Mouse (Mus musculus) layer of hippocampus, adult 11-12 months (tissue): ENCODE measurements at regions not wholly inside any gene's neighbourhood (a gene's known extent, or its start where the extent isn't known, plus 50 kb on each side); places are given as distances from the start of the nearest gene placed in this dataset.
"Not testable (repeated sequence)": the region's sequence is repeated elsewhere in the genome, so short reads cannot be mapped to it uniquely, and the experiment has no call there.

Source experiments
- DNase-seq: peaks from one replicate; pipeline ENCODE4 v3.0.0; 2022; ENCODE audit warnings: low spot score

- DNase-seq = no peak
Observed at GRCm38 (mm10) chr8:126775334-126775733, 170.3 kb downstream of the Tomm20 start.

GRCm38 (mm10) chr8:126774816-126775215 lies 170.8 kb downstream of the Tomm20 start:
- DNase-seq = no peak

GRCm38 (mm10) chr8:126772748-126773147 lies 172.9 kb downstream of the Tomm20 start:
- DNase-seq = no peak

GRCm38 (mm10) chr8:126772194-126772593 lies 173.4 kb downstream of the Tomm20 start:
- no peak for DNase-seq

GRCm38 (mm10) chr8:126770374-126770773 lies 175.3 kb downstream of the Tomm20 start:
- DNase-seq = not testable (repeated sequence)

- no peak for DNase-seq
Observed at GRCm38 (mm10) chr8:126768142-126768541, 174.4 kb upstream of the Irf2bp2 start.

GRCm38 (mm10) chr8:126767341-126767740 lies 173.6 kb upstream of the Irf2bp2 start:
- DNase-seq = no peak

GRCm38 (mm10) chr8:126765693-126766238 lies 172.0 kb upstream of the Irf2bp2 start:
- DNase-seq = no peak

GRCm38 (mm10) chr8:126763600-126763999 lies 169.8 kb upstream of the Irf2bp2 start:
- DNase-seq = peak; percentile 60

- no peak for DNase-seq
Observed at GRCm38 (mm10) chr8:126759711-126760110, 165.9 kb upstream of the Irf2bp2 start.

GRCm38 (mm10) chr8:126758951-126759350 lies 165.2 kb upstream of the Irf2bp2 start:
- DNase-seq = no peak

GRCm38 (mm10) chr8:126757951-126758757 lies 164.4 kb upstream of the Irf2bp2 start:
- DNase-seq = peak; percentile 56

GRCm38 (mm10) chr8:126756300-126757097 lies 162.7 kb upstream of the Irf2bp2 start:
- DNase-seq = no peak

GRCm38 (mm10) chr8:126755669-126756068 lies 161.9 kb upstream of the Irf2bp2 start:
- peak; percentile 27 for DNase-seq

GRCm38 (mm10) chr8:126754361-126754809 lies 160.6 kb upstream of the Irf2bp2 start:
- DNase-seq = no peak

- DNase-seq = no peak
Observed at GRCm38 (mm10) chr8:126753059-126753855, 159.5 kb upstream of the Irf2bp2 start.

GRCm38 (mm10) chr8:126751416-126752140 lies 157.8 kb upstream of the Irf2bp2 start:
- DNase-seq = no peak

- DNase-seq = no peak
Observed at GRCm38 (mm10) chr8:126745992-126746775, 152.4 kb upstream of the Irf2bp2 start.

- no peak for DNase-seq
Observed at GRCm38 (mm10) chr8:126744747-126745382, 151.1 kb upstream of the Irf2bp2 start.

- no peak for DNase-seq
Observed at GRCm38 (mm10) chr8:126743296-126743695, 149.5 kb upstream of the Irf2bp2 start.
